Mouse (Mus musculus): ENCODE data around the gene Traf3. TPM values are rescaled to one million over a fixed set of nuclear protein-coding genes. Genes with fewer than 3 reads are reported as not detected.

Gene Traf3
- polyA plus RNA-seq, 1 experiment from 2014 or later, result 6.0 TPM

- WGBS, result 79% methylated on average over 3 of the region's 3 CpGs
- no peak for ATAC-seq (ENCODE audit: insufficient number of reproducible peaks, insufficient read depth, low FRiP score, low read depth)
Measured at GRCm38 (mm10) chr12:111207641-111208040, 41.5 kb downstream of the Traf3 start.

GRCm38 (mm10) chr12:111211729-111212128 lies 45.6 kb downstream of the Traf3 start:
- Histone ChIP-seq H3K4me2 (ENCODE audit: low read length) (no peak overlapping the region), H3K27me3 (ENCODE audit: control insufficient read depth, insufficient read depth, low read length) (no peaks in the 10 kb centered on the region), H3K4me1 (ENCODE audit: control insufficient read depth in 2 of 2, insufficient read depth in 2 of 2, low read length in 2 of 2) (peaks cover 2 to 6% of the 10 kb centered on the region in 2 experiments; a peak in 1 of 4 replicates), H3K4me3 (ENCODE audit: control insufficient read depth in 1 of 2, insufficient read depth in 1 of 2, low read depth in 1 of 2, low read length in 2 of 2) (no peak overlapping the region), H3K36me3 (ENCODE audit: control insufficient read depth, insufficient read depth, low read length) (no peaks in the 10 kb centered on the region), H3K9me3 (ENCODE audit: control insufficient read depth, low read length) (no peaks in the 10 kb centered on the region), H3K9ac (ENCODE audit: low read length) (no peak overlapping the region), H3K27ac (replicated peaks in 1 of 2; ENCODE audit: control insufficient read depth in 1 of 2, insufficient read depth in 1 of 2, low read depth in 2 of 2, low read length in 2 of 2) (no peak overlapping the region)
- 85% methylated on average over 5 of the region's 5 CpGs for WGBS
- no peak for ATAC-seq (ENCODE audit: insufficient number of reproducible peaks, insufficient read depth, low FRiP score, low read depth)

More at GRCm38 (mm10) chr12:111207641-111208040, 41.5 kb downstream of the Traf3 start:
- no peaks in the 10 kb centered on the region for H3K36me3 ChIP-seq (ENCODE audit: control insufficient read depth, insufficient read depth, low read length)
- no peaks in the 10 kb centered on the region for H3K9me3 ChIP-seq (ENCODE audit: control insufficient read depth, low read length)
- H3K4me2 ChIP-seq (ENCODE audit: low read length), result no peak overlapping the region
- no peak overlapping the region for H3K27ac ChIP-seq (replicated peaks in 1 of 2; ENCODE audit: control insufficient read depth in 1 of 2, insufficient read depth in 1 of 2, low read depth in 2 of 2, low read length in 2 of 2)
- H3K27me3 ChIP-seq (ENCODE audit: control insufficient read depth, insufficient read depth, low read length), result no peaks in the 10 kb centered on the region
- no peak overlapping the region for H3K9ac ChIP-seq (ENCODE audit: low read length)
- 0 out of 4 replicates have a peak, but pooled peaks cover 0 to 2% of the 10 kb centered on the region in 2 experiments for H3K4me1 ChIP-seq (ENCODE audit: control insufficient read depth in 2 of 2, insufficient read depth in 2 of 2, low read length in 2 of 2)
- H3K4me3 ChIP-seq (ENCODE audit: control insufficient read depth in 1 of 2, insufficient read depth in 1 of 2, low read depth in 1 of 2, low read length in 2 of 2), result no peak overlapping the region

GRCm38 (mm10) chr12:111218867-111219266 lies 52.7 kb downstream of the Traf3 start:
- no peak overlapping the region for H3K4me2 ChIP-seq (ENCODE audit: low read length)
- WGBS, result 91% methylated on average over 6 of the region's 6 CpGs
- no peak overlapping the region for H3K4me3 ChIP-seq (ENCODE audit: control insufficient read depth in 1 of 2, insufficient read depth in 1 of 2, low read depth in 1 of 2, low read length in 2 of 2)
- H3K9me3 ChIP-seq (ENCODE audit: control insufficient read depth, low read length), result peaks cover 7% of the 10 kb centered on the region; the same call in 1 of the 2 replicates
- no peaks in the 10 kb centered on the region for H3K4me1 ChIP-seq (ENCODE audit: control insufficient read depth in 2 of 2, insufficient read depth in 2 of 2, low read length in 2 of 2)
- H3K27ac ChIP-seq (replicated peaks in 1 of 2; ENCODE audit: control insufficient read depth in 1 of 2, insufficient read depth in 1 of 2, low read depth in 2 of 2, low read length in 2 of 2), result no peak overlapping the region
- no peak for ATAC-seq (ENCODE audit: insufficient number of reproducible peaks, insufficient read depth, low FRiP score, low read depth)
- no peaks in the 10 kb centered on the region for H3K27me3 ChIP-seq (ENCODE audit: control insufficient read depth, insufficient read depth, low read length)
- H3K36me3 ChIP-seq (ENCODE audit: control insufficient read depth, insufficient read depth, low read length), result peaks cover 24% of the 10 kb centered on the region
- no peak overlapping the region for H3K9ac ChIP-seq (ENCODE audit: low read length)

- H3K27ac ChIP-seq (replicated peaks in 1 of 2; ENCODE audit: control insufficient read depth in 1 of 2, insufficient read depth in 1 of 2, low read depth in 2 of 2, low read length in 2 of 2), result no peak overlapping the region
- H3K4me1 ChIP-seq (ENCODE audit: control insufficient read depth in 2 of 2, insufficient read depth in 2 of 2, low read length in 2 of 2), result peaks cover 0 to 14% of the 10 kb centered on the region in 2 experiments; a peak in 2 of 4 replicates
- H3K4me3 ChIP-seq (ENCODE audit: control insufficient read depth in 1 of 2, insufficient read depth in 1 of 2, low read depth in 1 of 2, low read length in 2 of 2), result no peak overlapping the region
- H3K9ac ChIP-seq (ENCODE audit: low read length), result no peak overlapping the region
- no peak overlapping the region for H3K4me2 ChIP-seq (ENCODE audit: low read length)
- H3K27me3 ChIP-seq (ENCODE audit: control insufficient read depth, insufficient read depth, low read length), result no peaks in the 10 kb centered on the region
- H3K36me3 ChIP-seq (ENCODE audit: control insufficient read depth, insufficient read depth, low read length), result peaks cover 26% of the 10 kb centered on the region
- WGBS, result 51% methylated on average over 10 of the region's 10 CpGs
- H3K9me3 ChIP-seq (ENCODE audit: control insufficient read depth, low read length), result peaks cover 7% of the 10 kb centered on the region; the same call in 1 of the 2 replicates
- no peak for ATAC-seq (ENCODE audit: insufficient number of reproducible peaks, insufficient read depth, low FRiP score, low read depth)
Measured at GRCm38 (mm10) chr12:111225197-111225780, 59.1 kb downstream of the Traf3 start.

- Histone ChIP-seq H3K4me3 (ENCODE audit: control insufficient read depth in 1 of 2, insufficient read depth in 1 of 2, low read depth in 1 of 2, low read length in 2 of 2) (no peak overlapping the region), H3K27me3 (ENCODE audit: control insufficient read depth, insufficient read depth, low read length) (no peaks in the 10 kb centered on the region), H3K27ac (replicated peaks in 1 of 2; ENCODE audit: control insufficient read depth in 1 of 2, insufficient read depth in 1 of 2, low read depth in 2 of 2, low read length in 2 of 2) (no peak overlapping the region), H3K9ac (ENCODE audit: low read length) (no peak overlapping the region), H3K36me3 (ENCODE audit: control insufficient read depth, insufficient read depth, low read length) (peaks cover 12% of the 10 kb centered on the region), H3K4me2 (ENCODE audit: low read length) (no peak overlapping the region), H3K4me1 (ENCODE audit: control insufficient read depth in 2 of 2, insufficient read depth in 2 of 2, low read length in 2 of 2) (peaks cover 0 to 14% of the 10 kb centered on the region in 2 experiments; a peak in 2 of 4 replicates), H3K9me3 (ENCODE audit: control insufficient read depth, low read length) (no peaks in the 10 kb centered on the region)
- 81% methylated on average over 4 of the region's 4 CpGs for WGBS
- ATAC-seq (ENCODE audit: insufficient number of reproducible peaks, insufficient read depth, low FRiP score, low read depth), result no peak
Measured at GRCm38 (mm10) chr12:111227410-111227809, 61.2 kb downstream of the Traf3 start.

- H3K36me3 ChIP-seq (ENCODE audit: control insufficient read depth, insufficient read depth, low read length), result 0 out of 2 replicates have a peak, but pooled peaks cover 3% of the 10 kb centered on the region
- WGBS, result 90% methylated on average over 5 of the region's 5 CpGs
- H3K27me3 ChIP-seq (ENCODE audit: control insufficient read depth, insufficient read depth, low read length), result no peaks in the 10 kb centered on the region
- no peak overlapping the region for H3K27ac ChIP-seq (replicated peaks in 1 of 2; ENCODE audit: control insufficient read depth in 1 of 2, insufficient read depth in 1 of 2, low read depth in 2 of 2, low read length in 2 of 2)
- no peak overlapping the region for H3K9ac ChIP-seq (ENCODE audit: low read length)
- peaks cover 0 to 14% of the 10 kb centered on the region in 2 experiments; a peak in 2 of 4 replicates for H3K4me1 ChIP-seq (ENCODE audit: control insufficient read depth in 2 of 2, insufficient read depth in 2 of 2, low read length in 2 of 2)
- H3K4me3 ChIP-seq (ENCODE audit: control insufficient read depth in 1 of 2, insufficient read depth in 1 of 2, low read depth in 1 of 2, low read length in 2 of 2), result no peak overlapping the region
- no peak overlapping the region for H3K4me2 ChIP-seq (ENCODE audit: low read length)
- ATAC-seq (ENCODE audit: insufficient number of reproducible peaks, insufficient read depth, low FRiP score, low read depth), result no peak
- no peaks in the 10 kb centered on the region for H3K9me3 ChIP-seq (ENCODE audit: control insufficient read depth, low read length)
Measured at GRCm38 (mm10) chr12:111228488-111228887, 62.3 kb downstream of the Traf3 start.

GRCm38 (mm10) chr12:111230793-111231192 lies 64.6 kb downstream of the Traf3 start:
- no peak for ATAC-seq (ENCODE audit: insufficient number of reproducible peaks, insufficient read depth, low FRiP score, low read depth)
- Histone ChIP-seq H3K9ac (ENCODE audit: low read length) (no peak overlapping the region), H3K36me3 (ENCODE audit: control insufficient read depth, insufficient read depth, low read length) (0 out of 2 replicates have a peak, but pooled peaks cover 3% of the 10 kb centered on the region), H3K27me3 (ENCODE audit: control insufficient read depth, insufficient read depth, low read length) (no peaks in the 10 kb centered on the region), H3K4me1 (ENCODE audit: control insufficient read depth in 2 of 2, insufficient read depth in 2 of 2, low read length in 2 of 2) (peaks cover 7 to 11% of the 10 kb centered on the region in 2 experiments), H3K4me3 (ENCODE audit: control insufficient read depth in 1 of 2, insufficient read depth in 1 of 2, low read depth in 1 of 2, low read length in 2 of 2) (no peak overlapping the region), H3K27ac (replicated peaks in 1 of 2; ENCODE audit: control insufficient read depth in 1 of 2, insufficient read depth in 1 of 2, low read depth in 2 of 2, low read length in 2 of 2) (no peak overlapping the region), H3K9me3 (ENCODE audit: control insufficient read depth, low read length) (no peaks in the 10 kb centered on the region), H3K4me2 (ENCODE audit: low read length) (no peak overlapping the region)
- WGBS, result 88% methylated on average over 2 of the region's 2 CpGs

All from heart, embryonic 14.5 days (tissue).